Mouse (Mus musculus) thymus, adult 2 months (tissue): Measurements from ENCODE around the gene Stox2. TPM values are rescaled to one million over a fixed set of nuclear protein-coding genes. Genes with fewer than 3 reads are reported as not detected.

Experiments
- DNase-seq: peaks from one replicate; pipeline ENCODE4 v3.0.0; 2021
- H3K27ac ChIP-seq: fragments of 200-500 bp; 2 replicates; pipeline ENCODE4 v1.5.1; 2012; ENCODE audit warnings: low read length, control low read depth; ENCODE audit not compliant: control insufficient read depth, insufficient read depth
- H3K27me3 ChIP-seq: fragments of 200-500 bp; 2 replicates; pipeline ENCODE4 v1.6.1; 2012; ENCODE audit warnings: mild to moderate bottlenecking, low read length, moderate library complexity, mixed read lengths; ENCODE audit not compliant: control insufficient read depth, insufficient read depth
- H3K36me3 ChIP-seq: fragments of 200-500 bp; 2 replicates; pipeline ENCODE4 v1.6.1; 2012; ENCODE audit warnings: mild to moderate bottlenecking, low read length, moderate library complexity; ENCODE audit not compliant: control insufficient read depth, insufficient read depth
- H3K4me1 ChIP-seq: fragments of 200-500 bp; replicated peaks from 2 replicates; pipeline ENCODE4 v1.6.1; 2012; ENCODE audit warnings: low read length; ENCODE audit not compliant: control insufficient read depth, insufficient read depth
- H3K4me3 ChIP-seq: fragments of 200-500 bp; 2 replicates; pipeline ENCODE4 v1.5.1; 2012; ENCODE audit warnings: mild to moderate bottlenecking, low read length, control low read depth, moderate library complexity; ENCODE audit not compliant: control insufficient read depth, insufficient read depth
- CTCF ChIP-seq: fragments of 200-500 bp; IDR thresholded peaks from 2 replicates; pipeline ENCODE4 v1.5.1; 2012; ENCODE audit warnings: mild to moderate bottlenecking, control low read depth, low read length, moderate library complexity, borderline replicate concordance; ENCODE audit not compliant: control insufficient read depth, poor library complexity, insufficient read depth; ENCODE audit errors: extremely low read depth
- POLR2A ChIP-seq: fragments of 200-500 bp; IDR thresholded peaks from 2 replicates; pipeline ENCODE4 v1.6.1; 2012; ENCODE audit warnings: mild to moderate bottlenecking, low read length, control low read depth, moderate library complexity; ENCODE audit not compliant: control insufficient read depth, poor library complexity, insufficient read depth; ENCODE audit errors: extremely low read depth
- WGBS: fragments of 180-500 bp; shearing (Covaris S2); methylation state at CpG from one replicate; pipeline ENCODE4 v1.1.7; 2018; 5-methylcytosine and 5-hydroxymethylcytosine counted together
- polyA plus RNA-seq: library from polyadenylated mRNA; depleted of rRNA; stranded (reverse); fragments of >200 nt; gene quantifications from 2 replicates; pipeline ENCODE4 v1.2.3, GENCODE M21; 2012; rRNA removed

Gene Stox2
- 0.85 and 1.1 TPM in 2 replicates for polyA plus RNA-seq

- TF ChIP-seq CTCF (no peak), POLR2A (no peak)
- no peaks in the 10 kb centered on the region for H3K4me1 ChIP-seq
- 93% methylated on average over 19 of the region's 19 CpGs for WGBS
- no peaks in the 10 kb centered on the region for H3K36me3 ChIP-seq
- no peak for DNase-seq
- no peak within 1 kb of the TSS for H3K4me3 ChIP-seq
- H3K27ac ChIP-seq, result no peak within 1 kb of the TSS
- no peaks in the 10 kb centered on the region for H3K27me3 ChIP-seq
These were observed at the start of gene Stox2 for GRCm38 (mm10) chr8:47446312-47447046. Stox2 (minus strand) TSS chr8:47446362.

DNA sequence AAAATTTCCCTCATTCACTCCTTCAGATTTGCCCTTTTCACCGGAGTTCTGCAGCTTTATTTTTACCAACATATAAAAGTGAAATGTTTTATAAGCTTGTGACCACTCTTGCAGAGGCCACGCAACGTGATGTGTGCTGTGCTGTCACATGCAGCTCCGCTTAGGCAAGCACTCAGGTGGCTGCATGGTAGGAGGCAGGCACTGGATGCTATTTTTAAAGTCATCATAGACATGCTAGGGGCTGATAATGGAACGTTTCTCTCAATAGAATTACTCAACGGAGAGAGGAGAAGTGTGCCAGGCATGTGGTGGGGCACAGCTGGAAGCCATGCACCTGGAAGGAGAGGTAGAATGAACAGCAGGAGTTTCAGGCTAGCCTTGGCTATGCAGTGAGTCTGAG lies 49.3 kb upstream of the Stox2 start:
- WGBS, result 95% methylated on average over 6 of the region's 6 CpGs
- peaks cover 49% of the 10 kb centered on the region for H3K36me3 ChIP-seq
- no peak overlapping the region for H3K4me3 ChIP-seq
- H3K27ac ChIP-seq, result no peak overlapping the region
- TF ChIP-seq POLR2A (no peak), CTCF (no peak)
- DNase-seq, result no peak
- no peaks in the 10 kb centered on the region for H3K27me3 ChIP-seq
- H3K4me1 ChIP-seq, result no peaks in the 10 kb centered on the region

GRCm38 (mm10) chr8:47494602-47495153 lies 48.5 kb upstream of the Stox2 start:
- no peaks in the 10 kb centered on the region for H3K27me3 ChIP-seq
- TF ChIP-seq POLR2A (no peak), CTCF (no peak)
- no peaks in the 10 kb centered on the region for H3K4me1 ChIP-seq
- no peak overlapping the region for H3K27ac ChIP-seq
- H3K36me3 ChIP-seq, result peaks cover 48% of the 10 kb centered on the region
- 87% methylated on average over 12 of the region's 12 CpGs for WGBS
- no peak for DNase-seq
- H3K4me3 ChIP-seq, result no peak overlapping the region

- Histone ChIP-seq H3K27ac (no peak overlapping the region), H3K4me1 (no peaks in the 10 kb centered on the region), H3K4me3 (no peak overlapping the region), H3K36me3 (peaks cover 45% of the 10 kb centered on the region), H3K27me3 (no peaks in the 10 kb centered on the region)
- TF ChIP-seq CTCF (no peak), POLR2A (no peak)
- no peak for DNase-seq
- 97% methylated on average over 12 of the region's 12 CpGs for WGBS
These were observed 46.9 kb upstream of the Stox2 start for GRCm38 (mm10) chr8:47493106-47493505.

- no peak for DNase-seq
- TF ChIP-seq POLR2A, result no peak
- no peak for TF ChIP-seq CTCF
- peaks cover 18% of the 10 kb centered on the region for H3K36me3 ChIP-seq
- WGBS, result 94% methylated on average over 3 of the region's 3 CpGs
- no peak overlapping the region for H3K4me3 ChIP-seq
- no peaks in the 10 kb centered on the region for H3K4me1 ChIP-seq
- no peaks in the 10 kb centered on the region for H3K27me3 ChIP-seq
- H3K27ac ChIP-seq, result no peak overlapping the region
These were observed 41.1 kb upstream of the Stox2 start for GRCm38 (mm10) chr8:47487231-47487630.

GRCm38 (mm10) chr8:47482354-47483071 lies 36.4 kb upstream of the Stox2 start:
- H3K27ac ChIP-seq, result no peak overlapping the region
- TF ChIP-seq CTCF (no peak), POLR2A (no peak)
- H3K36me3 ChIP-seq, result no peaks in the 10 kb centered on the region
- no peak overlapping the region for H3K4me3 ChIP-seq
- DNase-seq, result no peak
- WGBS, result 87% methylated on average over 12 of the region's 12 CpGs
- H3K4me1 ChIP-seq, result no peaks in the 10 kb centered on the region
- H3K27me3 ChIP-seq, result no peaks in the 10 kb centered on the region
